Mouse (Mus musculus): ENCODE measurements around the gene Vwce.

Gene Vwce

GRCm38 (mm10) chr19:10645616-10646015, 11.6 kb downstream of the Vwce start:
- DNase-seq (ENCODE audit: low spot score), result no peak

DNA sequence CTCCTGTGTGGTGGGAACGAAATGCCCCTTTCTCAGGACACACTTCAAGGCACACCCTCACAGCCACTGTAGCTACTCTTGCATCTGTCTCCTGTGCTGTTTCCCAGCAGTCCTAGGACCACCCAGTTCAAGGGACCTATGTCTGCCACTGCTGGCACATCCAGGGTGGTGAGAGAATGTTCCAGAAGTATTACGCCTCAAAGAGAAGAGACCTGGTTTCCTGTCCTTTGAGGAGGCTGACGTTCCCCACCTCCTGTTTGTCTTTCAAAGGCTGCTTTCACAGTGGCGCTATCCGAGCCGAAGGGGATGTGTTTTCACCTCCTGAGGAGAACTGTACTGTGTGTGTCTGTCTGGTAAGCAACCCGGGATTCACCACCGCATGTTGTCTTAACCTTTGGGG, 14.1 kb downstream of the Vwce start:
- no peak for DNase-seq (ENCODE audit: low spot score)

GRCm38 (mm10) chr19:10656058-10656457, 22.0 kb downstream of the Vwce start:
- DNase-seq (ENCODE audit: low spot score), result no peak

DNA sequence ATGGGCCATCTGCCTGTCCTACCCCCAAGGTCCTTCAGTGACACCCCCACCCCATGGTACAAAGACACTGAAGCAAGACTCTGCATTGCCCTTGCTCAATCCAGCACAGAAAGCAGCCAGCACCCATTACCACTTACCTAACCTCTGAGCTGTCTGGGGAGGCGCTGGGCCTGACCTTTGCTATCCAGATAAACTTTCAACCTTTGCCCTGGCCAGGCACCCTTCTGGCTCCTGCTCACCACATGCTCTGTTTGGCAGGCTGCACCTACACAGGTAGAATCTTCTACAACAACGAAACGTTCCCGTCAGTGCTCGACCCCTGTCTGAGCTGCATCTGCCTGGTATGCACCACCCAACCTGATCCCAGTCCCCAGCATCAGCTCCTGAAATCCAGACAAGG, 23.7 kb downstream of the Vwce start:
- DNase-seq (ENCODE audit: low spot score), result no peak

DNA sequence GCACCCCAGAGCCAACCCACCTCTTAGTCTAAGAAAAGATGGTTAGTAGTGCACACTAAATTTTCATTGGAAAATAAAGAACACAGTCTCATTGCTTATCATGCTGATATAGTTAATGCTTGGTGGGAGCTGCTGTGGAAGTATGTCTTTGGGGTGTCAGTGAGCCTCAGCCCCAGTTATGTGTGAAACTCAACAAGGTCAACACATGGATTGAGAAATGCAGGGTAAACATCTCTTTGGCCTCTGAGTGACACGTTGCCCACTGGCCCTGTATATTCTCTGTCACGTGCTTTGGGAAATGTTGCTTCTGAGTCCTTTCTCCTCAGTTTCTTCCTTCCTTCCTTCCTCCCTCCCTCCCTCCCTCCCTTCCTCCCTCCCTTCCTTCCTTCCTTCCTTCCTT, 24.4 kb downstream of the Vwce start:
- DNase-seq (ENCODE audit: low spot score), result no peak

- no peak for DNase-seq (ENCODE audit: low spot score)
Observed at GRCm38 (mm10) chr19:10661373-10661772, 27.4 kb downstream of the Vwce start.

GRCm38 (mm10) chr19:10661919-10662318, 27.9 kb downstream of the Vwce start:
- DNase-seq (ENCODE audit: low spot score), result no peak

DNA sequence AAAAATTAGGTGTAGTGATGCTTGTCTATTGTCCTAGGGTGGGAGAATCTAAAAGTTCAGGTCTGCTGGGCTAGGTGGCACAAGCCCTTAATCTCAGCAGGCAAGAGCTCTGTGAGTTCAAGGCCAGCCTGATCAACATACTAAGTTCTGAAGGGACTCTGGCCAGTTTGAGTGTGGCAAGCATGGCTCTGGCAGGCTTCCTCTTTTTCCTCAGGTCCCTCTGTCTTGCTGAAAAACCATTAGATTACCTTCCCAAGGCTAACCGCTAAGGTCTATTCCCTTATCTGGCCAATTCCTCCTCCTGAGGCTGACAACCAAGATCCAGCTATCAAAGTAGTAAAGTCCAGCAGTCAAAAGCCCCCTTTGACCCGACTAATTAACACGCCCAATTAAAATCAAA, 28.7 kb downstream of the Vwce start:
- DNase-seq (ENCODE audit: low spot score), result no peak

DNA sequence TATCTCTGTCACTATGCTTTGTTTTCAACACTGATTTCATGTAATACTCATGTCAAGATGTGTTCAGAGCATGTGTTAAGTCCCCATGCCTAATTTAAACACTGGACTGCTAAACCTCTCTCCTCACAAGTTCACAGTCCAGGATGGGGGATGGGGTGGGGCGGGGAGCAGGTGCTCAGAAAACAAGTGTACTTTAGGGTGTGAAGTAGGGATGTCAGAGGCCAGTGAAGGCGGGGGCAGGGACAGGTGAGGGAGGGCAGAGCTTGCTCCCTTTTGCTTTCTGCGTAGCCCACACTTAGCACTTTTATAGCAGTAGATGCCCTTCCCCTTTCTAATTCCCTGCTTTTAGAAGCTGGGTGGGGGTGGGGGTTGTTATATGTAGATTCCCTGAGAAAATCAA, 31.1 kb downstream of the Vwce start:
- DNase-seq (ENCODE audit: low spot score), result no peak

DNA sequence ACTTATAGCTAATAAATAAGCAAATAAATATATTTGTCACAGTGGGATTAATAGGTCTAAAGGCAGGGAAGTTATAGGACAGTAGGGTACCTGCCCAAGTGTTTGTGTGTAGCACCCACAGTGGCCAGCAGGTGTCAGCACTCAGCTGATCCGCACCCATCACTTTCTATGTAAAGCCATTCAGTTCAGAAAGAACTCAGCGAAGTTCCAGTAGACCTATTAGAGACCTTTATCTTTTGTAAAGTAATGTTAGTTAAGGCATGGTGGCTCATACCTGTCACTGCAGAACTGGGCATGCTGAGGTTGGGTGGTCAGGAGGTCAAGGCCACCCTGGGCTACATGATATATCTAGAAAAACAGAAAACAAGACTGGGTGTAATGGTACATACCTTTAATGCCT, 31.5 kb downstream of the Vwce start:
- DNase-seq (ENCODE audit: low spot score), result peak; percentile 80

GRCm38 (mm10) chr19:10671319-10671718, 37.3 kb downstream of the Vwce start:
- DNase-seq (ENCODE audit: low spot score), result no peak

- DNase-seq (ENCODE audit: low spot score), result no peak
Observed at GRCm38 (mm10) chr19:10671854-10672417, 37.9 kb downstream of the Vwce start.

DNA sequence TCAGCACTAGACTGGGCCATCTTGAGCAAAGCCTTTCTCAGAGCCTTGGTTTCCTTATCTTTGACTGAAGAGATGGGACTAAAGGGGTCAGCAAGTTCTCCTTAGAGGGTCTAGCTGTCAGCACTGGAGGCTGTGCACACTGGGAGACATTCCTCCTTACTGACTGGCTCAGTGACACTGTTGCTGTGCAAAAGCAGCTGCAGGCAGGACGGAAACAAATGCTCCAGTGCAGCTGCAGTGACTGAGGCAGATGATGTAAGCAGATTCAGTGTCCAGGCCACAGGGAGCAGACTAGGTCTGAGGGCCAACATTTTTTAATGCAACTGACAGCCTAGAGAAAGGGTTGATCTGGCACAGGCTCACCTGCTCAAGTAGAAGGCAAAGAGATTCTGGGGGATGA, 39.3 kb downstream of the Vwce start:
- DNase-seq (ENCODE audit: low spot score), result peak; percentile 16

- no peak for DNase-seq (ENCODE audit: low spot score)
Observed at GRCm38 (mm10) chr19:10676656-10677055, 42.6 kb downstream of the Vwce start.

GRCm38 (mm10) chr19:10677915-10678771, 44.1 kb downstream of the Vwce start, which contains the start of gene Pga5:
Pga5 (minus strand) TSS chr19:10678071.
- peak; percentile 82 for DNase-seq (ENCODE audit: low spot score)

DNA sequence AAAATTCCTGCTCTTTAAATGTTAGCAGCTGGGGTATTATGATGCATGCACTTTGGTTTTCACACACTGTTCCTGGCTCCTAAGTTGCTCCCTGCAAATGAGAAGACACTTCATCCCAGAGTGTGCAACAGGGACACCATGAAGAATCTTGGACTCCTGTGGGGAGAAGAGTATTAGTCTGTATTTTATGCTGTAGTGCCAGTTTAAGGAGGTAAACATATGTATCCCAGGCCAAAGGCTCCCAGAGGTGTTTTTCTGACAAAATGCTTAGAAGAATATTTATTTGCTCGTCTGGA, 44.7 kb downstream of the Vwce start:
- no peak for DNase-seq (ENCODE audit: low spot score)

DNA sequence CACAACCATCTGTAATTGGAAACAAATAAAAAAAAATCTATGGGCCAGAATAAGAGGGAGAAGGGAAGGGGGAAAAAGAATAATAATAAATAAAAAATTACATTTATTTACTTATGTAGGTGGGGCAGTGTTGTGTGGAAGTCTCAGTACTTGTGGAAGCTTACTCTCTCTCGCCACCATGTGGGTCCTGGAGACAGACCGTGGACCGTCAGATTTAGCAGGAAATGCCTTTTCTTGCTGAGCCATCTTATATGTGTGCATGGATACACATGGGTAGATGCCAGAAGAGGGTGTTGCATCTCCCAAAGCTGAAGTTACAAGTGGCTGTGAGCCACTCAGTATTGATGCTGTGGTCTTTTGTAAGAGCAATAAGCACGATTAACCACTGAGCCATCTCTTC, 47.6 kb downstream of the Vwce start:
- no peak for DNase-seq (ENCODE audit: low spot score)

DNA sequence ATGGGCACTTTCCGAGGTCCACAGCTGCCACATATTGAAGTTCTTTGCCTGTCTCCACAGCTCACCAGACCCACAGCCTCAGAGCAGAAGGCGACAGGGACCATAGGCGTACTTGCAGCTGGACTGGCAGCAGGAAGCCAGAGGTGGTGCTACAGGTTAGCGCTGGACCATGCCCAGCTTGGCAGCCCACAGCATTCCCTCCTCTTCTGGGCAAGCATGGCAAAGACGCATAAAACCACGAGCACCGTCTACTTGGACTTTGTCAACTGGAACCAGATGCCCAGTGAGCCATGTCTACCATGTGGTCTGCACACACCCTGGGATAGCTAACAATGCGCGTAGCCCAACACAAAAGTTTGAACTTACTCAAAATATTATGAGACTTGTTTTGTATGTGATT, 51.1 kb downstream of the Vwce start:
- no peak for DNase-seq (ENCODE audit: low spot score)

- no peak for DNase-seq (ENCODE audit: low spot score)
Observed at GRCm38 (mm10) chr19:10685727-10686126, 51.7 kb downstream of the Vwce start.

DNA sequence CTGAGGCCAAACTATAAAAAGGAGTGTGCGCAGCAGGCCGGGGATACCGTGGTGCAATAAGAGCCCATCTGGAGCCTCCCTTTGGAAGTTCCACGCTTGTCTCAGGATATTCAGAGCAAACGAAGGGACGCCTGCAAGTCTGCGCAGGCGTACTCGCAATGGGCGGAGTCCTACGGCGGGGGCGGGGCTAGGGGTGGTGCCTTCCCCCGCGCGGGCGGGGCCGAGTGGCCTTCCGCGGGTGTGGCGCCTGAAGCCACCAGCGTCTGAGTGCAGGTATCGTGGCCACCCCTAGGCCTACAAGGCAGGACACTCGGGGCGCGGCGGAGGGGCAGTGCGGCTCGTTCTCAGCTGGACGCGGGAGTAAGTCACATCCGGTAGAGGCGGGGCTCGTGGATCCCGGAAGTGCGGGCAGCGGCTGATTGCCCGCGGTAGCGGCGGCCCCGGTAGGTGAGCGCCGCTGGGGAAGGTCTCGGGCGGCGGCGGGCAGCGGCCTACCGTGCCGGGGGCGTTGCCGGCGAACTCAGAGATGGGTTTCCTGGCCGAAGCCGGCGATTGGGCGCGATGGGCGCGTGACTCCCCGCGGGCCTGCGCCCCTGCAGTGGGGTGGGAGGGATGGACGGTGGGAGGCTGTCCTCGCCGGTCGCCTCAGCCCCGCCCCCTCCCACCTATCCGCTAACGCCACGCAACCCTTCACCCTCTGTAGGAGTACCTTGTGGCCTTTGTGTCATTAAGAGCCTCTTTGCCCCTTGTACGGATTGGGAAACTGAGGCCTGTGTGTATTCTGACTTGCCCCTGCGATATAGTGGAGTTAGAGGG, 54.7 kb downstream of the Vwce start, which contains the start of gene Vps37c:
Gene Vps37c, plus strand, starts transcription at position 199 of the 816 bp plus-strand sequence.
- DNase-seq (ENCODE audit: low spot score), result peak; percentile 86

- no peak for DNase-seq (ENCODE audit: low spot score)
Observed at GRCm38 (mm10) chr19:10689470-10690166, 55.6 kb downstream of the Vwce start.

GRCm38 (mm10) chr19:10690336-10690735, 56.3 kb downstream of the Vwce start:
- no peak for DNase-seq (ENCODE audit: low spot score)

Measured in embryo, embryonic 10 days (tissue).